Comparison of ENCODE assay signal across 8 mouse cellular contexts in the genomic region with DNA sequence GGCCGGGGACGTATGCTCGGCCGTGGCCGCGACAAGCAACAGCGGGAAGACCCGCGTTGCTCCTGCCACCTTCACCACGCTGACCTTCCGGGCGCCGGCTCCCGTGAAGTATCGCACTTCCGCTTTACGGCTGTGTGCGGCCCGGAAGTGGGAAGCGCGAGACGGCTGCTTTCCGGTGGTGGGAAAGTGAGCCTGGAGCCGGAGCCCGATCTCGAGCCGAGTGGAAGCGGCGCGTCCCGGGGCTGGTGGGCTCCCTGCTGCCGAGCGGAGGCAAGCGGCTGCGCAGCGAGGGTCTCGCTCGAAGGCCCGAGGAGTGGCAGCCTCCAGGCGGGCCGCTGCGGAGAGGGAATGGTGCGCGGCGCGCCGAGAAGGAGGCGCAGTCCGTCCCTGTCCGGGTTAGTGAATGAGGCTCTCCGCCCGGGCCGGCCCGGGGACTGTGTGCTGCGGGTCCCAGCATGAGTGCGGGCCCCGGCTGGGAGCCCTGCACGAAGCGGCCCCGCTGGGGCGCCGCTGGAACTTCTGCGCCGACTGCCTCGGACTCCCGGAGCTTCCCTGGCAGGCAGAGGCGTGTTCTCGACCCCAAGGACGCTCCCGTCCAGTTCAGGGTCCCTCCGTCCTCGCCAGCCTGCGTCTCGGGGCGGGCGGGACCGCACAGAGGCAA. TPM values are rescaled to one million over a fixed set of nuclear protein-coding genes. Genes with fewer than 3 reads are reported as not detected.
DNase-seq lines count a peak whose midpoint lies in the region; ATAC-seq and TF ChIP-seq lines count a peak whose summit lies in the region.

A gene (minus strand): TSS at position 108 of the 661 bp plus-strand sequence.
A gene (plus strand): TSS at position 159 of the 661 bp plus-strand sequence.

- no peak for TF ChIP-seq CTCF in G1E (IDR thresholded peaks at IDR 0.05; ENCODE audit: low read depth, low read length)
- TF ChIP-seq CTCF in forebrain, postnatal 0 days (IDR thresholded peaks at IDR 0.05; ENCODE audit: low read depth) = no peak

- H3K4me3 ChIP-seq in G1E (ENCODE audit: low read depth, low read length) = peak within 1 kb of the TSS; percentile 97
- H3K4me3 ChIP-seq in forebrain, postnatal 0 days (ENCODE audit: low read depth, low read length) = peak within 1 kb of the TSS; percentile 86
- H3K4me3 ChIP-seq in lung, embryonic 16.5 days (ENCODE audit: low read length) = peak within 1 kb of the TSS; percentile 99

- H3K9ac ChIP-seq in forebrain, postnatal 0 days = peak within 1 kb of the TSS; percentile 85
- peak within 1 kb of the TSS; percentile 97 for H3K9ac ChIP-seq in lung, embryonic 16.5 days (ENCODE audit: low read length)

- H3K4me1 ChIP-seq in G1E (ENCODE audit: insufficient read depth, low read depth, low read length) = peaks cover 39% of the 10 kb centered on the region
- peaks cover 15% of the 10 kb centered on the region for H3K4me1 ChIP-seq in forebrain, postnatal 0 days (ENCODE audit: insufficient read depth)
- peaks cover 19% of the 10 kb centered on the region for H3K4me1 ChIP-seq in lung, embryonic 16.5 days (replicated peaks; ENCODE audit: control insufficient read depth, insufficient read depth, low read length)

- peak; percentile 72 for ATAC-seq in G1E (ENCODE audit: extremely low read depth, insufficient number of reproducible peaks, low FRiP score, poor library complexity, severe bottlenecking)
- ATAC-seq in forebrain, postnatal 0 days = peak; percentile 99
- peak; percentile 94 to 97 for ATAC-seq in hematopoietic stem cell, adult 5-6 weeks (replicated peaks in 1 of 2; ENCODE audit: insufficient read depth in 1 of 2, low FRiP score in 2 of 2, low TSS enrichment in 1 of 2, low read depth in 1 of 2, poor library complexity in 2 of 2, severe bottlenecking in 2 of 2)
- peak; percentile 98 for ATAC-seq in lung, embryonic 16.5 days (ENCODE audit: low read depth)

- WGBS in forebrain, postnatal 0 days = 2% methylated on average over 68 of the region's 77 CpGs
- WGBS in lung, embryonic 16.5 days = under 1% methylated on average over 68 of the region's 77 CpGs

- peaks cover 43% of the 10 kb centered on the region for H3K36me3 ChIP-seq in G1E (replicated peaks)
- H3K36me3 ChIP-seq in forebrain, postnatal 0 days (ENCODE audit: insufficient read depth) = peaks cover 13% of the 10 kb centered on the region
- peaks cover 14% of the 10 kb centered on the region for H3K36me3 ChIP-seq in lung, embryonic 16.5 days (ENCODE audit: control insufficient read depth, insufficient read depth, low read length)

- peak; percentile 84 for DNase-seq in G1E (ENCODE audit: low spot score)
- peak; percentile 90 to 91 for DNase-seq in cerebellum, adult 18-20 months
- peak; percentile 91 for DNase-seq in forebrain, postnatal 0 days
- DNase-seq in layer of hippocampus, adult 9-10 months (ENCODE audit: low spot score) = peak; percentile 59
- peak; percentile 54 for DNase-seq in ovary, postnatal 10 days (ENCODE audit: low spot score)
- DNase-seq in thymus, postnatal 10 days (ENCODE audit: low spot score in 2 of 2) = peak; percentile 68 to 77

- peak within 1 kb of the TSS; percentile 76 for H3K4me2 ChIP-seq in forebrain, postnatal 0 days (ENCODE audit: low read depth)
- peak within 1 kb of the TSS; percentile 93 for H3K4me2 ChIP-seq in lung, embryonic 16.5 days (ENCODE audit: low read depth, low read length)

- no peaks in the 10 kb centered on the region for H3K27me3 ChIP-seq in G1E (ENCODE audit: insufficient read depth, low read length)
- no peaks in the 10 kb centered on the region for H3K27me3 ChIP-seq in forebrain, postnatal 0 days (ENCODE audit: insufficient read depth, low read length)
- H3K27me3 ChIP-seq in lung, embryonic 16.5 days (ENCODE audit: control insufficient read depth, insufficient read depth, low read depth, low read length) = no peaks in the 10 kb centered on the region

- peak within 1 kb of the TSS; percentile 80 for H3K27ac ChIP-seq in forebrain, postnatal 0 days (ENCODE audit: low read depth, low read length)
- peak within 1 kb of the TSS; percentile 73 for H3K27ac ChIP-seq in lung, embryonic 16.5 days (ENCODE audit: low read length)

- no peaks in the 10 kb centered on the region for H3K9me3 ChIP-seq in G1E (replicated peaks)
- H3K9me3 ChIP-seq in forebrain, postnatal 0 days (ENCODE audit: low read length) = no peaks in the 10 kb centered on the region
- no peaks in the 10 kb centered on the region for H3K9me3 ChIP-seq in lung, embryonic 16.5 days (ENCODE audit: control insufficient read depth, low read length)

RNA-seq across cellular contexts. Expression of the first gene that starts in this region (rescaled TPM):
- 349 and 453 TPM in 2 replicates for total RNA-seq in G1E (2014; fragmentation: Nextera tagmentation)
- 229 and 240 TPM in 2 replicates for total RNA-seq in G1E (2017)
- polyA plus RNA-seq in G1E (2012) = 468 and 573 TPM in 2 replicates
- 123 and 160 TPM in 2 replicates for total RNA-seq in forebrain, postnatal 0 days (2014; rRNA removed)
- 253 and 292 TPM in 2 replicates for polyA plus RNA-seq in forebrain, postnatal 0 days (2015; fragmentation: Nextera tagmentation; extraction: Ambion mirVana)
- total RNA-seq in hematopoietic stem cell, adult 5-6 weeks (2017) = 98.9 and 133 TPM in 2 replicates
- 208 and 224 TPM in 2 replicates for polyA plus RNA-seq in lung, embryonic 16.5 days (2015; fragmentation: Nextera tagmentation; extraction: Ambion mirVana)

RNA-seq across cellular contexts. Expression of the second gene that starts in this region (rescaled TPM):
- total RNA-seq in G1E (2014; fragmentation: Nextera tagmentation) (74.7 and 97.6 TPM in 2 replicates), G1E (2017) (105 and 123 TPM in 2 replicates)
- polyA plus RNA-seq in G1E (2012) = 33.1 and 33.9 TPM in 2 replicates
- 46.9 and 56.0 TPM in 2 replicates for total RNA-seq in forebrain, postnatal 0 days (2014; rRNA removed)
- polyA plus RNA-seq in forebrain, postnatal 0 days (2015; fragmentation: Nextera tagmentation; extraction: Ambion mirVana) = 27.8 and 28.9 TPM in 2 replicates
- total RNA-seq in hematopoietic stem cell, adult 5-6 weeks (2017) = 119 and 125 TPM in 2 replicates
- polyA plus RNA-seq in lung, embryonic 16.5 days (2015; fragmentation: Nextera tagmentation; extraction: Ambion mirVana) = 29.9 and 32.9 TPM in 2 replicates

Comparison
In these comparisons a context has a peak if more than half of its experiments do, and no peak if none do; other contexts are left out.
1. Peak in every context shown above with its lines: DNase-seq, ATAC-seq, H3K4me3 ChIP-seq and H3K27ac ChIP-seq.